Mouse (Mus musculus) frontal cortex, postnatal 14 days (tissue): ENCODE results near the gene Kng2.
A peak's percentile ranks its signal among the peaks of the same experiment; 100 is the strongest.
"Not testable (repeated sequence)": the region's sequence is repeated elsewhere in the genome, so short reads cannot be mapped to it uniquely, and the experiment has no call there.

Source experiments
- DNase-seq, 2 experiments: peaks; one replicate each; pipeline ENCODE4 v3.0.0; 2022; ENCODE audit warnings: low spot score in 2 of 2

Kng2 gene

GRCm38 (mm10) chr16:23028966-23029600 is at the start of gene Kng2:
TSS of gene Kng2 (minus strand) at chr16:23029482.
- not testable (repeated sequence) for DNase-seq

GRCm38 (mm10) chr16:23077516-23077915 is 48.2 kb upstream of the Kng2 start:
- DNase-seq, result not testable (repeated sequence)

- not testable (repeated sequence) for DNase-seq
These were observed 31.6 kb upstream of the Kng2 start for GRCm38 (mm10) chr16:23060781-23061325.

GRCm38 (mm10) chr16:23059630-23060029 is 30.3 kb upstream of the Kng2 start:
- DNase-seq, result not testable (repeated sequence)

- not testable (repeated sequence) for DNase-seq
These were observed 28.6 kb upstream of the Kng2 start, which contains the start of gene Kng1 for GRCm38 (mm10) chr16:23057668-23058447. TSS of gene Kng1 (plus strand) at chr16:23057865.

- DNase-seq, result peak in 1 of 2 experiments; percentile 30
These were observed 17.0 kb upstream of the Kng2 start for GRCm38 (mm10) chr16:23046319-23046718.

- no peak for DNase-seq
These were observed 11.6 kb upstream of the Kng2 start for GRCm38 (mm10) chr16:23040876-23041275.

GRCm38 (mm10) chr16:23039281-23039680 is 10.0 kb upstream of the Kng2 start:
- DNase-seq, result no peak

GRCm38 (mm10) chr16:23037744-23038143 is 8.5 kb upstream of the Kng2 start:
- no peak for DNase-seq

GRCm38 (mm10) chr16:23033673-23034072 is 4.4 kb upstream of the Kng2 start:
- DNase-seq, result no peak

- no peak for DNase-seq
These were observed 1.6 kb upstream of the Kng2 start for GRCm38 (mm10) chr16:23030673-23031435.

GRCm38 (mm10) chr16:23027341-23027740 is 1.9 kb downstream of the Kng2 start:
- DNase-seq, result not testable (repeated sequence)

- DNase-seq, result no peak
These were observed 2.7 kb downstream of the Kng2 start for GRCm38 (mm10) chr16:23026582-23026981.

GRCm38 (mm10) chr16:23025111-23025510 is 4.2 kb downstream of the Kng2 start:
- no peak for DNase-seq

- DNase-seq, result not testable (repeated sequence)
These were observed 8.7 kb downstream of the Kng2 start for GRCm38 (mm10) chr16:23020571-23020970.

GRCm38 (mm10) chr16:23014645-23015044 is 14.6 kb downstream of the Kng2 start:
- not testable (repeated sequence) for DNase-seq

- DNase-seq, result not testable (repeated sequence)
These were observed 15.5 kb downstream of the Kng2 start for GRCm38 (mm10) chr16:23013786-23014185.

GRCm38 (mm10) chr16:22996951-22997350 is 32.3 kb downstream of the Kng2 start:
- not testable (repeated sequence) for DNase-seq

- no peak for DNase-seq
These were observed 61.8 kb downstream of the Kng2 start for GRCm38 (mm10) chr16:22967383-22968030.

- DNase-seq, result no peak
These were observed 66.0 kb downstream of the Kng2 start for GRCm38 (mm10) chr16:22963293-22963692.

GRCm38 (mm10) chr16:22962256-22962655 is 67.0 kb downstream of the Kng2 start:
- DNase-seq, result no peak
